Mouse (Mus musculus) cerebellum, adult 2 months (tissue): ENCODE data around the gene Ddr1. TPM values are rescaled to one million over a fixed set of nuclear protein-coding genes. Genes with fewer than 3 reads are reported as not detected.

Experiments used
- DNase-seq, 2 experiments: peaks; one replicate each; pipeline ENCODE4 v3.0.0; 2021
- H3K27ac ChIP-seq: fragments of 200-500 bp; 2 replicates; pipeline ENCODE4 v1.5.1; 2012; ENCODE audit warnings: low read length, control low read depth, inconsistent platforms; ENCODE audit not compliant: insufficient read depth
- H3K27me3 ChIP-seq: fragments of 200-500 bp; 2 replicates; pipeline ENCODE4 v1.6.1; 2012; ENCODE audit warnings: inconsistent platforms, mild to moderate bottlenecking, low read length, moderate library complexity; ENCODE audit not compliant: control insufficient read depth, insufficient read depth
- H3K4me1 ChIP-seq: fragments of 200-500 bp; 2 replicates; pipeline ENCODE4 v1.6.1; 2011; ENCODE audit warnings: low read length; ENCODE audit not compliant: control insufficient read depth, insufficient read depth
- H3K4me3 ChIP-seq: fragments of 200-500 bp; replicated peaks from 2 replicates; pipeline ENCODE3; 2011; ENCODE audit warnings: mild to moderate bottlenecking, low read depth, low read length, control low read depth; ENCODE audit not compliant: insufficient read depth
- CTCF ChIP-seq: fragments of 200-500 bp; IDR thresholded peaks from 2 replicates; pipeline ENCODE4 v1.5.1; 2011; ENCODE audit warnings: low read depth, mild to moderate bottlenecking, control low read depth, low read length, moderate library complexity, borderline replicate concordance; ENCODE audit not compliant: insufficient read depth
- POLR2A ChIP-seq: fragments of 200-500 bp; IDR thresholded peaks from 2 replicates; pipeline ENCODE4 v1.6.1; 2011; ENCODE audit warnings: low read length, control low read depth, borderline replicate concordance; ENCODE audit not compliant: insufficient read depth
- WGBS: fragments of 180-500 bp; shearing (Covaris S2); methylation state at CpG from one replicate; pipeline ENCODE4 v1.1.7; 2018; 5-methylcytosine and 5-hydroxymethylcytosine counted together
- polyA plus RNA-seq: library from polyadenylated mRNA; depleted of rRNA; stranded (reverse); fragments of >200 nt; gene quantifications from 2 replicates; pipeline ENCODE4 v1.2.3, GENCODE M21; 2012

Ddr1 gene
- polyA plus RNA-seq, 1 experiment = 76.9 TPM

DNA sequence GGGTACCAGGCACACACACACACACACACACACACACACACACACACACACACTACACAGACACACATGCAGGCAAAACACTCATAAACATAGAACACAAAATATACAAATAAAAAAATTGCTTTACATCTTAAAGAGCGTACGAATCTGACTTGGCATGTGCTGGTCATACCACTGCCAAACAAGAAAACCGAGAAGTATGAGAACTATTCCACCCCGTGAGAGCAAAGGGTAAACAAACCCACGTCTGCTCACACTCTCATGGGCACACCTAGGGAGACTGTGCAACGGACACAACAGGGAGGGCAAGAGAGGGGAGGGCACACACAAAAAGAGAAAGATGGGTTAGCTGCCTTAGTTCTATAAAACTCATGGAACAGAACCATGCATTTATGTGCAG, 7.7 kb downstream of the Ddr1 start:
- Histone ChIP-seq H3K27me3 (no peaks in the 10 kb centered on the region), H3K27ac (no peak overlapping the region), H3K4me1 (peaks cover 17% of the 10 kb centered on the region), H3K4me3 (peak overlapping the region; percentile 42)
- TF ChIP-seq CTCF (no peak), POLR2A (no peak)
- no peak for DNase-seq
- 12% methylated on average over 6 of the region's 6 CpGs for WGBS

- WGBS = 96% methylated on average over 2 of the region's 2 CpGs
- peaks cover 17% of the 10 kb centered on the region for H3K4me1 ChIP-seq
- H3K4me3 ChIP-seq = no peak overlapping the region
- no peak for TF ChIP-seq POLR2A
- TF ChIP-seq CTCF = peak; percentile 36; the same call in 1 of the 2 replicates
- DNase-seq = no peak
- no peak overlapping the region for H3K27ac ChIP-seq
- H3K27me3 ChIP-seq = no peaks in the 10 kb centered on the region
Observed at GRCm38 (mm10) chr17:35695289-35695688, 9.1 kb downstream of the Ddr1 start.

DNA sequence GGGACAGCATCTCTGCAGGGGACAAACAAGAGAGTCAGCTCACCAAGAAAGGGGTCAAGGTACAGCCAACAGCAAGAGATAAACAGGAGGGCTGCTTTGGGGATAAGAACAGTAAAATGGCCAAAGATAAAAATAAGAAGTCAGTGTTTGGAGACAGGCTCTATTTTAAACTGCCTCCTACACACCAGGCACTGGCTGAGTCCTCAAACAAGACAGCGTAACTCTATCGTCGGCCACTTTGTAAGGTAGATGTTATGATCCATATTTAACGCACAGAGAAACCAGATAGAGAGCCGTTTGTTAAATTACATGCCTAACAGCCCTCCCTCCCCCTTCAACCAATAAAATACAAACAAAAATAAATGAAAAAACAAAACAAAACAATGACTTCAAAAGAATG, 10.5 kb downstream of the Ddr1 start:
- no peak overlapping the region for H3K4me3 ChIP-seq
- TF ChIP-seq CTCF (no peak), POLR2A (no peak)
- peaks cover 17% of the 10 kb centered on the region for H3K4me1 ChIP-seq
- no peak overlapping the region for H3K27ac ChIP-seq
- no peak for DNase-seq
- 82% methylated on average over 5 of the region's 5 CpGs for WGBS
- no peaks in the 10 kb centered on the region for H3K27me3 ChIP-seq

DNA sequence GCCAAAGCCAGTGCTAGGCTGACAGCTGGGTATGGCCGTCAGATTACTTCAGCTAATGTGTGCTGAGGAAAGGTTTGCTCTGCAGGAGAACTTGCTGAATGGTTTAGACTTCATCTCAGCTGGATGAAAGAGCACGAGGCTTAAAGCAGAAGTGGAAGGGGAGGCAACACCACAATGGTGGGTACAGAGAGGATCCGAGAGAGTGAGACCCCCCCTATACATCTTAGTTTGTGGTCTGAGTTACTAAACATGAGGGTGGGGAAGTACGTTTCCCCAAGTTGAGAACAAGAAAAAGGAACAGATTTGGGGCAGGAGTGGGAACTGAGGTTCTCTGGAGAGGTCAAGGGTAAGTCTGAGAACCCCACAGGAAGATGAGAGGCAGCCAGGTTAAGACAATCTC, 12.1 kb downstream of the Ddr1 start:
- WGBS = 61% methylated on average over 4 of the region's 4 CpGs

GRCm38 (mm10) chr17:35691811-35692210, 12.6 kb downstream of the Ddr1 start:
- 70% methylated on average over 4 of the region's 4 CpGs for WGBS
- TF ChIP-seq POLR2A (no peak), CTCF (no peak)
- peaks cover 4% of the 10 kb centered on the region for H3K4me1 ChIP-seq
- DNase-seq = no peak
- H3K27me3 ChIP-seq = no peaks in the 10 kb centered on the region
- H3K4me3 ChIP-seq = no peak overlapping the region
- no peak overlapping the region for H3K27ac ChIP-seq

More for the DNA sequence above, 12.1 kb downstream of the Ddr1 start:
- TF ChIP-seq CTCF (no peak), POLR2A (no peak)
- H3K27me3 ChIP-seq = no peaks in the 10 kb centered on the region
- H3K4me1 ChIP-seq = peaks cover 8% of the 10 kb centered on the region
- no peak overlapping the region for H3K27ac ChIP-seq
- DNase-seq = no peak
- H3K4me3 ChIP-seq = no peak overlapping the region

DNA sequence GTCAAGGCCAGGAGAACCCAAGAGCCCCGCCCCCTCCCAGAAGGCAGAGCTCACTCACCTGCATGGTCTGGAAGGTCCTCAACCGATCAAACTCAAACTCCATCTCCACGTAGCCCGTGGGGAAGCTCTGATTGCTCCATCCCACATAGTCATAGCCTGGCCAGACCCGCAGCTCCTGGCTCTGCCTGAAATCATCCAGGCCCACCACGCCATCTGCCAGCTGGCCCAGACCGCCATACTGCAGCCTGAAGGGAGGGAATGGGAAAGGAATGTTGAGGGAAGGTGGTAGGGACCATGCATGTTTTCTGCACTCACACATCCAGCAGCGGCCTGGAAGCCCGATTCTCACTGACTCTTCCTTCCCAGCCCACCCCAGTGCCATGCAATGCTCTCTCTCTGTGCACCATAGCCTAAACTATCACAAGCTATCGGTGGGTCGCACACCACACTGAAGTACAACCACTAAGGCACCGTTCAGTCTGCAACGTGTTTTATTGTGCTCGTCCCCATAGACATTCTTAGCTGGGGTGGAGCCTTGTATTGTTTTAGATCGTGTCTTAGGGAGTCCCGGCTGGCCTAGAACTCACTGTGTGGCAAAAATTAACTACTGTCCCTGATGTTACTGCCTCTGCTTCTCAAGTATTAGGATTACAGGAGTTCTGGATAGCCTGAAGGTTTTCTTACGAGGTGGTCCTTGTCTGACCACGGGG, 14.3 kb downstream of the Ddr1 start:
- WGBS = 58% methylated on average over 18 of the region's 18 CpGs
- no peak overlapping the region for H3K4me3 ChIP-seq
- no peak for TF ChIP-seq CTCF
- no peak for TF ChIP-seq POLR2A
- H3K27ac ChIP-seq = no peak overlapping the region
- H3K27me3 ChIP-seq = no peaks in the 10 kb centered on the region
- no peaks in the 10 kb centered on the region; the same call in 1 of the 2 replicates for H3K4me1 ChIP-seq
- DNase-seq = no peak

DNA sequence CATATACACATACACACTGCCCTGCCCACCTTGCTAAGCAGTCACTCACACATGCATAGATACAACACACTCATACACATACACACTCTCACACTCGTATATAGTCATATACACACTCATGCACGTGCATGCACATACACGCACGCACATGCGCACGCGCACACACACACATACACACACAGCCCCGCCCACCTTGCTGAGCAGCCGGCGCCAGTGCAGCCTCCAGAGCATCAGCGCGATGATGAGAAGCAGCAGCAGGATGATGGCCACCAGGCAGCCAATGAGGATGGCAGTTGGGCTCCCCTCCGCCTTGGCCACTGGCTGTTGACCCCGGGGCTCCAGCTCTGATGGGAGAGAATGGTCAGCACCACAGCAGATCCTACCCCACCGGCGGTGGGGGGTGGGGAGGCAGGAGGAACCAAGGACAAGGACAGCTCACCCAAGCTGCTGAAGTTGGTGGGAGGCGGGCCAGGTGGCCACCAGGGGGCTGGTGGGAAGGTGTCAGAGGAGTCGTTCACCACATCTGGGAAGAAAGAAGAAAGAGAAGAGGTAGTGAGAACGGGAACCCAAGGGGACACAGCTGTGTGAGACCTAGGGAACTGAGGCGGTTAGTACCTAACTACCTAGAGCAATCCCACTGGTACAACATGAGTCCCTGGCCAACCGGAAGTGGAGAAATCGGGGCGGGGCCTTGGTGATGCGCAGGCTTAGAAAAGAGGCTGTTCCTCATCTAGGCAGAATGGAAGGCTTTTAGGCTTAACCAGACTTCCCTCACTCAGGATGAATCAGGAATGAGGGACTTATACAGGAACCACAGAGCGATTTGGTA, 15.9 kb downstream of the Ddr1 start:
- DNase-seq = no peak
- TF ChIP-seq POLR2A = no peak
- TF ChIP-seq CTCF = no peak
- no peak overlapping the region for H3K4me3 ChIP-seq
- no peaks in the 10 kb centered on the region; the same call in 1 of the 2 replicates for H3K4me1 ChIP-seq
- no peaks in the 10 kb centered on the region for H3K27me3 ChIP-seq
- H3K27ac ChIP-seq = no peak overlapping the region
- WGBS = 85% methylated on average over 25 of the region's 25 CpGs
